Mouse (Mus musculus) bone marrow, adult 2 months (tissue): ENCODE data around the gene Phlda1.

Source experiments
- CTCF ChIP-seq: fragments of 200-500 bp; IDR thresholded peaks from 2 replicates; pipeline ENCODE4 v1.5.1; 2011; ENCODE audit warnings: low read length, control low read depth; ENCODE audit not compliant: control insufficient read depth, insufficient read depth
- POLR2A ChIP-seq: fragments of 200-500 bp; IDR thresholded peaks from 2 replicates; pipeline ENCODE4 v1.6.1; 2011; ENCODE audit warnings: low read depth, mild to moderate bottlenecking, control low read depth, low read length, borderline replicate concordance; ENCODE audit not compliant: control insufficient read depth

DNA sequence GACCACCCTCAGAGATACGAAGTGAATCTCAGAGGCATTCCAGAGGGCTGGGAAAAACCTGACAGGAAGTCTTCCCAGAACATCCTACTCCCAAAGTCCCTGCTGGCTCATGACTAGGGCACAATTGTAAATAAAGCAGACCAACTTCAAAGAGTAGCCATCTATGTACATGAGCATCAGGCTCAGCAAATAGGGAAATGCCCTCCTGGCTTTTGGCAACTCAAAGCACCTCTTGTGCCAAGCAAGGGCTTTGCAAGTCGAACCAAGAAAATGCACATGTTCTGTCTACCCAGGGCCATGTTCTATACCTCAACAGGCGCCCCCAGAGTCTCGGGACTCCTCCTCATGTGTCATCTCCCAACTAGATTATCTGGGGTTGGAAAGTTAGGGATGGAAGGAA is 15.6 kb downstream of the Phlda1 start:
- no peak for TF ChIP-seq CTCF
- TF ChIP-seq POLR2A = no peak
